In the genomic region with DNA sequence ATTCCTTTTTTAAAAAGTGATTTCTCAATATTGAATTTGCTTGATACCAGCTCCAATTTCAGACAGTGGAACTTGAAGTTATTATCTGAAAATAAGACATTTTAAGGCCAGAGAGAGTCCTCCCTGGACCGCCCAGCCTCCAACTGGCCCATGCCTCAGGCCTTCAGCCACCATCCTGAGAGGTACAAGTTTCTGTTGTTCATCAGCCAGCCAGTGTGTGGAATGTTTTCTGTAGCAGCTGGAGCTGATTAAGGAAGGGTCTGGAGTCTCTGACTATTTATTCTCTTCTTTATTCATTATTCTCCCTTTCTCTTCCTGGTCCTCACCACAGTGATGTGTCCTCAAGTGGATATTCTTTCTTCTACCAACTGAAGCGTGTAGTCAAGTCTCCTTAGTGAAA, we compare ENCODE assay signal across 15 mouse cellular contexts.
"Had no signal": no experiment of that assay in that cellular context is flagged by ENCODE, and none has a peak within 500 bp of the region (broad histone marks: within the 10 kb centered on the region; RNA-seq: fewer than 3 reads in every experiment).

No protein-coding gene starts in this region.

- H3K4me2 ChIP-seq: limb, embryonic 13.5 days; liver, embryonic 11.5 days; liver, embryonic 15.5 days had no signal

- H3K9me3 ChIP-seq: limb, embryonic 13.5 days; liver, embryonic 15.5 days; midbrain, embryonic 10.5 days had no signal

- H3K4me3 ChIP-seq: layer of hippocampus, adult 2 months; left cerebral cortex, adult 2 months; limb, embryonic 13.5 days; liver, embryonic 15.5 days; midbrain, embryonic 10.5 days; myocyte had no signal

- H3K27ac ChIP-seq: layer of hippocampus, adult 2 months; left cerebral cortex, adult 2 months; limb, embryonic 13.5 days; liver, embryonic 15.5 days; midbrain, embryonic 10.5 days had no signal

- H3K36me3 ChIP-seq: limb, embryonic 13.5 days; liver, embryonic 15.5 days; midbrain, embryonic 10.5 days had no signal

- DNase-seq: kidney, postnatal 10 days; kidney, postnatal 4 days; lung, adult 2 months; lung, postnatal 36 days; midbrain, embryonic 14.5 days; right cerebral cortex, postnatal 4 days; thymus, postnatal 4 days had no signal

- H3K4me1 ChIP-seq: limb, embryonic 13.5 days; liver, embryonic 15.5 days; midbrain, embryonic 10.5 days had no signal

- H3K27me3 ChIP-seq: limb, embryonic 13.5 days; liver, embryonic 15.5 days had no signal

- ATAC-seq: lung, postnatal 0 days had no signal

- H3K9ac ChIP-seq: limb, embryonic 13.5 days; liver, embryonic 15.5 days had no signal
